Mouse (Mus musculus): ENCODE data around the gene Rgs11. TPM values are rescaled to one million over a fixed set of nuclear protein-coding genes. Genes with fewer than 3 reads are reported as not detected.
A peak's percentile ranks its signal among the peaks of the same experiment; 100 is the strongest.

The Rgs11 gene
- polyA plus RNA-seq, 1 experiment from 2014 or later: 24.4 TPM

- Histone ChIP-seq H3K4me2 (replicated peaks; ENCODE audit: low read depth) (no peak overlapping the region), H3K27ac (replicated peaks) (no peak overlapping the region), H3K4me3 (ENCODE audit: low read depth, low read length) (no peak overlapping the region), H3K4me1 (replicated peaks; ENCODE audit: control insufficient read depth, insufficient read depth) (no peaks in the 10 kb centered on the region; the same call in none of the 2 replicates), H3K9ac (ENCODE audit: low read length) (no peak overlapping the region), H3K36me3 (ENCODE audit: control insufficient read depth, insufficient read depth, low read length) (no peaks in the 10 kb centered on the region), H3K9me3 (ENCODE audit: control insufficient read depth, low read length) (no peaks in the 10 kb centered on the region), H3K27me3 (ENCODE audit: control insufficient read depth, insufficient read depth, low read length) (no peaks in the 10 kb centered on the region)
- ATAC-seq (ENCODE audit: low FRiP score, low TSS enrichment): no peak
- DNase-seq (ENCODE audit: low spot score): no peak
- TF ChIP-seq CTCF (IDR thresholded peaks at IDR 0.05; ENCODE audit: low read depth) (no peak), EP300 (optimal IDR thresholded peaks at IDR 0.05) (no peak)
- 61% methylated on average over 6 of the region's 6 CpGs for WGBS
Observed at GRCm38 (mm10) chr17:26240990-26241389, 38.2 kb downstream of the Rgs11 start.

- peak overlapping the region; percentile 74 for H3K4me3 ChIP-seq (ENCODE audit: low read depth, low read length)
- ATAC-seq (ENCODE audit: low FRiP score, low TSS enrichment) (peak; percentile 80), DNase-seq (ENCODE audit: low spot score) (peak; percentile 83)
- H3K9ac ChIP-seq (ENCODE audit: low read length): peak overlapping the region; percentile 65
- H3K36me3 ChIP-seq (ENCODE audit: control insufficient read depth, insufficient read depth, low read length): no peaks in the 10 kb centered on the region
- H3K4me1 ChIP-seq (replicated peaks; ENCODE audit: control insufficient read depth, insufficient read depth): no peaks in the 10 kb centered on the region; the same call in none of the 2 replicates
- under 1% methylated on average over 32 of the region's 32 CpGs for WGBS
- TF ChIP-seq EP300 (optimal IDR thresholded peaks at IDR 0.05) (no peak), CTCF (IDR thresholded peaks at IDR 0.05; ENCODE audit: low read depth) (peak; percentile 66)
- H3K4me2 ChIP-seq (replicated peaks; ENCODE audit: low read depth): peak overlapping the region; percentile 65
- H3K27me3 ChIP-seq (ENCODE audit: control insufficient read depth, insufficient read depth, low read length): no peaks in the 10 kb centered on the region
- H3K9me3 ChIP-seq (ENCODE audit: control insufficient read depth, low read length): no peaks in the 10 kb centered on the region
- peak overlapping the region; percentile 87 for H3K27ac ChIP-seq (replicated peaks)
Observed at GRCm38 (mm10) chr17:26243471-26244100, 40.8 kb downstream of the Rgs11 start.

DNA sequence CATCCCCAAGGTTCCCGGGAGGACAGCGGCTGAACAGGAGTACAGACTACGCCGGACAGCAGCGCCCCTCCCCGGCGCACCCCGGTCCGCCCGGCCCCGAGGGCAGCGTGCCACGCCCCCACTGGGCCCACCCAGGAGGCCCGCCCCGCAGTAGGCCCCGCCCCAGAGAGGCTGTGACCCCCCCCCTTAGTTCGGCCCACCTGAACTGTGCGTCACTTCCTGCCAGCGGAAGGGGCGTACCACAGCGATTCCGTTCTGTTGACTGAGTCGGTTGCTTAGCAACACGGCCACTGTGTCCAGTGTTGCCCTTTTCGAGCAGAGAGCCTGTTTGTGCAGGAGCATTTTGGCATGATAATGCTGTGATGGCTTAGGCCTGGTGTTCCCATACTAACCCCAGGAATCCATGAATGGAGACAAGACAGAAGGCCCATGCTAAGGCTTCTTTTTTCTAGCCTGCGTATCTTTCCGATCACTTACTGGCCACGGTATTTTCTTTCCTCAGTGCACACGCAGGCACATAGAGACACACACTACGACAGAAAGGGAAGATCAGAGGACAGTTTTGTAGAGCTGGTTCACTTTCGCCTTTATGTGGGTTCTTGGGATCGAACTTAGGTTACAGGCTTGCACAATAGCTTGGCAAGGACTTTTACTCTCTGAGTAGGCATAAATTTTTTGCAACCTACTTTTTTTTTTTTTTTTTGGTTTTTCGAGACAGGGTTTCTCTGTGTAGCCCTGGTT lies 41.5 kb downstream of the Rgs11 start, which contains the start of gene Fam234a:
Gene Fam234a, minus strand, starts transcription at position 142 of the 741 bp plus-strand sequence.
- peak within 1 kb of the TSS; percentile 74 for H3K4me3 ChIP-seq (ENCODE audit: low read depth, low read length)
- no peaks in the 10 kb centered on the region for H3K9me3 ChIP-seq (ENCODE audit: control insufficient read depth, low read length)
- no peak for TF ChIP-seq EP300 (optimal IDR thresholded peaks at IDR 0.05)
- TF ChIP-seq CTCF (IDR thresholded peaks at IDR 0.05; ENCODE audit: low read depth): peak; percentile 23; the same call in 1 of the 2 replicates
- ATAC-seq (ENCODE audit: low FRiP score, low TSS enrichment): peak; percentile 95
- peak within 1 kb of the TSS; percentile 65 for H3K4me2 ChIP-seq (replicated peaks; ENCODE audit: low read depth)
- H3K4me1 ChIP-seq (replicated peaks; ENCODE audit: control insufficient read depth, insufficient read depth): no peaks in the 10 kb centered on the region; the same call in none of the 2 replicates
- no peaks in the 10 kb centered on the region for H3K36me3 ChIP-seq (ENCODE audit: control insufficient read depth, insufficient read depth, low read length)
- peak; percentile 99 for DNase-seq (ENCODE audit: low spot score)
- 6% methylated on average over 32 of the region's 33 CpGs for WGBS
- peak within 1 kb of the TSS; percentile 65 for H3K9ac ChIP-seq (ENCODE audit: low read length)
- H3K27ac ChIP-seq (replicated peaks): peak within 1 kb of the TSS; percentile 87
- H3K27me3 ChIP-seq (ENCODE audit: control insufficient read depth, insufficient read depth, low read length): no peaks in the 10 kb centered on the region

DNA sequence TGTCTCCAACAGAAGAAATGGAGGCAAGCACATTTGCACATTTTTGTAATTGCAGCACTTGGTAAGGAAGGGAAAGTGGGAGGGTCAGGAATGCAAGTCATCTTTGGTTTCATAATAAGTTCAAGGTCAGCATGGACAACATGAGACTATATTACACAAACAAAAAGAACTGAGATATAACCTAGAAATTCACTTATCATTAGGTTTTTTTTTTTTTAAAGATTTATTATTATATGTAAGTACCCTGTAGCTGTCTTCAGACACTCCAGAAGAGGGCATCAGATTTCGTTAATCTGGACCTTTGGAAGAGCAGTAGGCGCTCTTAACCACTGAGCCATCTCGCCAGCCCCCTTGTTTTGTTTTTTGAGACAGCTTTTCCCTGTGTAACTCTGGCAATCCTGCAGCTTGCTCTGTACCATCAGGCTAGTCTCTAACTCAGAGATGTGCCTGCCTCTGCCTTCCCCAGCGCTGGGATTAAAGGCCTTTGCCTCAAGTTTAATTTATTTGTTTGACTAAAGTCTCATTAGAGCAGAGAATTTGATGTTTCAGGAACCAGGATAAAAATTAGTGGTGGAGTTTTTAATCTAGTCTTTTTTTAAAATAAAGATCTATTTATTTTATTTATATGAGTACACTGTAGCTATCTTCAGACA lies 49.3 kb downstream of the Rgs11 start:
- H3K27me3 ChIP-seq (ENCODE audit: control insufficient read depth, insufficient read depth, low read length): no peaks in the 10 kb centered on the region
- H3K9ac ChIP-seq (ENCODE audit: low read length): no peak overlapping the region; the same call in 1 of the 2 replicates
- no peaks in the 10 kb centered on the region for H3K4me1 ChIP-seq (replicated peaks; ENCODE audit: control insufficient read depth, insufficient read depth)
- H3K36me3 ChIP-seq (ENCODE audit: control insufficient read depth, insufficient read depth, low read length): peaks cover 4% of the 10 kb centered on the region
- ATAC-seq (ENCODE audit: low FRiP score, low TSS enrichment) (no peak), DNase-seq (ENCODE audit: low spot score) (no peak)
- TF ChIP-seq EP300 (optimal IDR thresholded peaks at IDR 0.05) (no peak), CTCF (IDR thresholded peaks at IDR 0.05; ENCODE audit: low read depth) (no peak)
- no peak overlapping the region for H3K27ac ChIP-seq (replicated peaks)
- H3K4me3 ChIP-seq (ENCODE audit: low read depth, low read length): no peak overlapping the region; the same call in 1 of the 2 replicates
- H3K9me3 ChIP-seq (ENCODE audit: control insufficient read depth, low read length): no peaks in the 10 kb centered on the region
- WGBS: 58% methylated on average over 4 of the region's 4 CpGs
- H3K4me2 ChIP-seq (replicated peaks; ENCODE audit: low read depth): peak overlapping the region; percentile 73

DNA sequence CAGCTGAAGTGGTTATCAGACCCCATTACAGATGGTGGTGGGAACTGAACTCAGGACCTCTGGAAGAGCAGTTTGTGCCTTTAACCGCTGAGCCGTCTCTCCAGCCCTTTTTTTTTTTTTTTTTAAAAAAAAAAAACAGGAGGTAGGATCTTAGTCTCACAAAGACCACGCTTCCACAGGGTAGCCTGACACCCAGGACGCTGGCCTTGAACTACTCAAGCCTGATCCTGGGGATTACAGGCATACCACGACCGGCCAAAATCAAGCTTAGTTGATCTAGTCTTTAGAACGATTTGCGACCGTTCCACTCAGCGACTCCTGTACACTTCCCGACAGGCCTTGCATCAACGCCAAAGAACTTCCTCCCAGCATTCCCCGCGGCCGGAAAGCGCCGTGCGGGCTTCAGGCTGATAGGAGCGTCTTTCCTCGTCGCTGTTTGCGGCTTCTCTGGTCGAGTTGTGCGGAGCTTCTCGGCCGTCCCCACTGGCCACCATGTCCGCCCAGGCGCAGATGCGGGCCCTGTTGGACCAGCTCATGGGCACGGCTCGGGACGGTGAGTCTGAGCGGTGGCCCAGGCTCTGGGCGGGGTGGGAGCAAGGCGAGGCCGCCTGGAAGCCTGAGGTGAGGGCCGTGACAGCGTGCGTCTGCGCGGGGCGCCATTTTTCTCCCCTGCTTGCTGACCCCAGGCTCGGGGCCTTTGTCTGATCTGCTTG lies 49.9 kb downstream of the Rgs11 start, which contains the start of gene Luc7l:
Gene Luc7l, plus strand, starts transcription at position 358 of the 713 bp plus-strand sequence.
- peak; percentile 95 for DNase-seq (ENCODE audit: low spot score)
- Histone ChIP-seq H3K4me3 (ENCODE audit: low read depth, low read length) (peak within 1 kb of the TSS; percentile 85), H3K4me1 (replicated peaks; ENCODE audit: control insufficient read depth, insufficient read depth) (no peaks in the 10 kb centered on the region), H3K27me3 (ENCODE audit: control insufficient read depth, insufficient read depth, low read length) (no peaks in the 10 kb centered on the region), H3K36me3 (ENCODE audit: control insufficient read depth, insufficient read depth, low read length) (peaks cover 4% of the 10 kb centered on the region), H3K27ac (replicated peaks) (peak within 1 kb of the TSS; percentile 100), H3K4me2 (replicated peaks; ENCODE audit: low read depth) (peak within 1 kb of the TSS; percentile 73), H3K9me3 (ENCODE audit: control insufficient read depth, low read length) (no peaks in the 10 kb centered on the region), H3K9ac (ENCODE audit: low read length) (peak within 1 kb of the TSS; percentile 98)
- peak; percentile 94 for ATAC-seq (ENCODE audit: low FRiP score, low TSS enrichment)
- under 1% methylated on average over 43 of the region's 43 CpGs for WGBS
- peak; percentile 15 for TF ChIP-seq EP300 (optimal IDR thresholded peaks at IDR 0.05)
- TF ChIP-seq CTCF (IDR thresholded peaks at IDR 0.05; ENCODE audit: low read depth): peak; percentile 1; the same call in 1 of the 2 replicates
